Mouse (Mus musculus): ENCODE results near the gene Cfc1.

GRCm38 (mm10) chr1:34536291-34536766, 881 bp downstream of the Cfc1 start:
- TF ChIP-seq CTCF (IDR thresholded peaks at IDR 0.05; ENCODE audit: borderline replicate concordance, extremely low read depth, insufficient read depth, insufficient read length) (no peak), POLR2A (IDR thresholded peaks at IDR 0.05; ENCODE audit: borderline replicate concordance, extremely low read depth, insufficient read depth, insufficient read length, poor library complexity, severe bottlenecking) (no peak)

Data from brain, embryonic 14.5 days (tissue).